Mouse (Mus musculus) layer of hippocampus, adult 2 months (tissue): ENCODE measurements around the gene Aff3. TPM values are rescaled to one million over a fixed set of nuclear protein-coding genes. Genes with fewer than 3 reads are reported as not detected.

Source experiments
- DNase-seq, 2 experiments: peaks; one replicate each; pipeline ENCODE4 v3.0.0; 2022; ENCODE audit warnings: low spot score in 2 of 2
- H3K27ac ChIP-seq: fragments of 200-600 bp; 2 replicates; pipeline ENCODE4 v1.8.1; 2022
- H3K4me3 ChIP-seq: fragments of 200-600 bp; 2 replicates; pipeline ENCODE4 v1.8.1; 2022; ENCODE audit warnings: mild to moderate bottlenecking
- CTCF ChIP-seq: fragments of 200-600 bp; conservative IDR thresholded peaks from 2 replicates; pipeline ENCODE4 v1.8.1; 2022; ENCODE audit warnings: antibody characterized with exemption, mild to moderate bottlenecking, moderate library complexity
- total RNA-seq, 2 experiments: library from RNA; stranded (reverse); gene quantifications; 2 replicates each; pipeline ENCODE4 v1.2.3; 2021

The Aff3 gene
- total RNA-seq, 2 experiments from 2014 or later: 108 to 117 TPM

DNA sequence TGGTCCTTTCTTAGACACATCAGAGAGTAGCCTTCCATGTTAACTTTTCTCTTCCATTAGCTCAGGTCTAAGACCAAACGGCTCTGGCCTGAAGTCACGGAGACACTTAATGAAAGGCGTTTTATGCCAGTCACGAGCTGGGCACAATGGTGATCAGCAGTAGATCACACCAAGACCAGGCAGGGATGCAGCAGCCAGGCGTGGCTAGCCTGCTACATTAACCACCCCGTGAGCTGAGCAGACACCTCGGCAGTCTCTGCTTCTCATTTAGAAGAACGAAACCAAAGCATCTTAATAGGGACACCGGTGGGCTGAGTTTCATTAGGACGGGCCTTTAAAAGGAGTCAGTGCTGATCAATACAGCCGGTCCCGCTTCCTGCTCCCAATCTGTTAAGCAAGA lies 247.6 kb downstream of the Aff3 start:
- TF ChIP-seq CTCF: no peak
- DNase-seq: no peak
- H3K27ac ChIP-seq: peak overlapping the region; percentile 71; the same call in 1 of the 2 replicates
- no peak overlapping the region; the same call in 1 of the 2 replicates for H3K4me3 ChIP-seq

DNA sequence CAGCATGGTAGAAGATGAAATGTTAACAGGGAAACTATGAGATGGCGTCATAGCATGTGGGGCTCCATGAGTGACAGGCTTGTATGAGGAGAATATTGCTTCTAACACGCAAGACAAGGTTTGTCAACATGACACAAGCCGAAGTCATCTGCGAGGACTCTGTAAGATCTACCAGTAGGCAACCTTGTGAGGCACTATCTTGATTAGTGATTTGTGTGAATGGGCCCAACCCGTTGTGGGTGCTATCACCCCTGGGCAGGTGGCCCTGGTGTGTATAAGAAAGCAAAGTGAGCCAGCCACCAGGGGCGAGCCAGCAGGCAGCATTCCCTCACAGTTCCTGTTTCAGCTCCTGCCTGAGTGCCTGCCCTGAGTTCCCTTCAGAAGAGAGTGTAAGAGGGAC lies 249.2 kb downstream of the Aff3 start:
- Histone ChIP-seq H3K4me3 (no peak overlapping the region), H3K27ac (no peak overlapping the region)
- DNase-seq: no peak
- TF ChIP-seq CTCF: no peak

GRCm38 (mm10) chr1:38411106-38411505 lies 253.6 kb downstream of the Aff3 start:
- DNase-seq: no peak
- H3K27ac ChIP-seq: no peak overlapping the region
- no peak for TF ChIP-seq CTCF
- H3K4me3 ChIP-seq: no peak overlapping the region

GRCm38 (mm10) chr1:38410457-38410856 lies 254.3 kb downstream of the Aff3 start:
- peak in 1 of 2 experiments; percentile 55 for DNase-seq
- Histone ChIP-seq H3K4me3 (no peak overlapping the region), H3K27ac (peak overlapping the region; percentile 50; the same call in 1 of the 2 replicates)
- TF ChIP-seq CTCF: 0 out of 2 replicates have a peak, but pooled peaks have one; percentile 11

DNA sequence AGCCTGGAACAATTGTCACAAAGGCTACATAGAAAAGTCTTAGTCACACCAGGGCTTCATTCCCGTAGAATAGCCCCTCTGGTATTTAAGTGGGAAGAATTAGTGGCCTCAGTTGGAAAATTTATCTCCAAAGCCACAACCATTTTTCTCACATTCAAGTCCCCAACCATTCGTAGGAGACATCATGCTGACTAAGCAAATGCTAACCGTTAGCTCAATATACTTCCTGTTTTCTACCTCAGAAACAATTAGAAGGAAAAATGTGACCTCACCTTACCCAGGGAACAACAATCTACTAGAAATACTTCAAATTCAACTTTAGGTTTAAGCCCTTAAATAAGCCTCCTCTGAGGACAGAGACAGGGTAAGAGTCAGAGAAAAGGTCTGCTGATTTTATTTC lies 256.5 kb downstream of the Aff3 start:
- no peak overlapping the region for H3K27ac ChIP-seq

DNA sequence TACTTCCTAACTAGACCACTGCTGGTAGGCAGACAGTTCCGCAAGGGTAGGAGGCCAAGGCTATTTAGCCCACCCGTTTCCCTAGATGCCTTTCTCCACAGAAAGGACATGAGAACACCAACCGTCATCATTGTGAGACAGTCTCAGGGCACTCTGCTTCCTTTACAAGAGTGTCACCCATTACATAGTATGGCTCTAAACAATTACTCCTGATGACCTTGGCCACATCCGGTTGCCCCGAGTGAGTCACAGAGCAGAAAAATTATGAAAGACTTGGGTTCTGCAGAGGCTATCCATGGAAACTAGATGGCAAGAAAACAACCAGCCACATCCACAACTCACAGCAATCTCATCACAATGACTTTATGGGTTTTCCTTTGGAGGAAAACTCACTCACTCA lies 261.0 kb downstream of the Aff3 start:
- no peak for DNase-seq
- no peak overlapping the region for H3K4me3 ChIP-seq
- no peak overlapping the region for H3K27ac ChIP-seq
- no peak for TF ChIP-seq CTCF

More for the DNA sequence above, 256.5 kb downstream of the Aff3 start:
- no peak for DNase-seq
- H3K4me3 ChIP-seq: no peak overlapping the region
- TF ChIP-seq CTCF: no peak

DNA sequence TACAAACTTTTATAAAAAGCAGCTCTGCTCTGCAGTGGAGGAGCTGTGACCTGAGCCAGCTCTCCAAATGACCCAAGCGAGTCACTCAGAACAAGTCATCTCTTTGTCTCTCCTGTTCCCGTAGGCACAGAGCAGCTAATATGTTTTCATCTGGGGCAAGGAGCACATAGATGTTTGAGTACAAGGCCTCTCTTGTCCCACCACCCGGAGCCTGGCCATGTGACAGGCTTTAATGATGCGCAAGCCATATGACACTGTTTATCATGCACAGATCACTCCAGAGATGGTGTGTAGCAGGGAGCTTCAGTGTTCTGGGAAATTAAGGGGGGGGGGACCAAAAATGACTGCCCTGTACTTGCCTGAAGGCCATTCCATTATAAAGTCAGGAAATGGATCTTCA lies 262.9 kb downstream of the Aff3 start:
- DNase-seq: no peak
- no peak for TF ChIP-seq CTCF
- H3K27ac ChIP-seq: no peak overlapping the region

DNA sequence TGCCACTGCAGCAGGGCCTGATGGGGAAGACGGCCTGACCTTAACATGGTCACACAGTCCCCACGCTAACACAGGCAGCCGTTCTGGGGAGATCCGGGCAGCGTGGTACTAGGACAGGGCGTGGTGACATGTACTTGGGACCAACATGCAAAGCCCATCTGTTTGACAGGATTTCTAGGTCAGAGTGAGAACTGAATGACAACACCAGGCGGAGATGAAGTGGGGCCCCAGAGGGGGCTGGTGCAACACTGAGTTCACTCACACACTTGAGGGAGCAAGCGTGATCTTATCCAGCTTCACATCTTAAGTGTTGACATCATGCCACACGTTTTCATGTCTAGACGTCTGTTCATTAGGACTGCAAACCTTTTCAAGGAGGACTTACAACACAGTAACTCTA lies 265.5 kb downstream of the Aff3 start:
- DNase-seq: no peak
- no peak for TF ChIP-seq CTCF
- Histone ChIP-seq H3K4me3 (no peak overlapping the region), H3K27ac (no peak overlapping the region)

More for the DNA sequence above, 262.9 kb downstream of the Aff3 start:
- H3K4me3 ChIP-seq: no peak overlapping the region

- no peak for DNase-seq
- no peak overlapping the region for H3K27ac ChIP-seq
- TF ChIP-seq CTCF: no peak
- no peak overlapping the region for H3K4me3 ChIP-seq
Measured at GRCm38 (mm10) chr1:38398566-38398965, 266.2 kb downstream of the Aff3 start.

GRCm38 (mm10) chr1:38395194-38395681 lies 269.5 kb downstream of the Aff3 start:
- DNase-seq: no peak
- Histone ChIP-seq H3K27ac (no peak overlapping the region), H3K4me3 (no peak overlapping the region)
- TF ChIP-seq CTCF: no peak

DNA sequence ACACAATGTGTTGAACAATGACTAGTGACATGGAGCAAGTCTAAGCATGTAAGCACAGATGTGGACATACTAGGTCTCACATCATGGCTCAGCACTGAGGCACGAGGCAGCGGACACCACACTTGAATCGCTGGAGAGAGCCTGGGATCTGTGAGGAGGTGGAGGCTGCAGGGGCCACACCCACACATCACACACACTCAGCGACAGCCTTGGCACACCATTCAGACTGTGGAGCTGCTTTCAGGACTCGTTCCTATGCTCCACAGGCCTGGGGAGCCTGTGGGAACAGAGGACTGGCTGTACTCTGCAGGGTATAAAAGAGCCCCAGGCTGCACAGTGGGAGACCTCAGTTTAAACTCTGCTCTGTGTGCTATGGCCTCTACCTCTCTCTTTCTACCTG lies 270.3 kb downstream of the Aff3 start:
- H3K27ac ChIP-seq: peak overlapping the region; percentile 32; the same call in 1 of the 2 replicates
- no peak for DNase-seq
- no peak for TF ChIP-seq CTCF

GRCm38 (mm10) chr1:38393516-38393915 lies 271.2 kb downstream of the Aff3 start:
- Histone ChIP-seq H3K4me3 (no peak overlapping the region), H3K27ac (peak overlapping the region; percentile 16; the same call in 1 of the 2 replicates)
- DNase-seq: peak; percentile 19 to 39
- TF ChIP-seq CTCF: no peak

More for the DNA sequence above, 270.3 kb downstream of the Aff3 start:
- H3K4me3 ChIP-seq: no peak overlapping the region

- Histone ChIP-seq H3K27ac (no peak overlapping the region; the same call in 1 of the 2 replicates), H3K4me3 (no peak overlapping the region)
- peak; percentile 55 to 69 for DNase-seq
- peak; percentile 88 for TF ChIP-seq CTCF
Measured at GRCm38 (mm10) chr1:38392928-38393327, 271.8 kb downstream of the Aff3 start.

- peak; percentile 54 for TF ChIP-seq CTCF
Measured at GRCm38 (mm10) chr1:38390886-38391249, 273.9 kb downstream of the Aff3 start.

DNA sequence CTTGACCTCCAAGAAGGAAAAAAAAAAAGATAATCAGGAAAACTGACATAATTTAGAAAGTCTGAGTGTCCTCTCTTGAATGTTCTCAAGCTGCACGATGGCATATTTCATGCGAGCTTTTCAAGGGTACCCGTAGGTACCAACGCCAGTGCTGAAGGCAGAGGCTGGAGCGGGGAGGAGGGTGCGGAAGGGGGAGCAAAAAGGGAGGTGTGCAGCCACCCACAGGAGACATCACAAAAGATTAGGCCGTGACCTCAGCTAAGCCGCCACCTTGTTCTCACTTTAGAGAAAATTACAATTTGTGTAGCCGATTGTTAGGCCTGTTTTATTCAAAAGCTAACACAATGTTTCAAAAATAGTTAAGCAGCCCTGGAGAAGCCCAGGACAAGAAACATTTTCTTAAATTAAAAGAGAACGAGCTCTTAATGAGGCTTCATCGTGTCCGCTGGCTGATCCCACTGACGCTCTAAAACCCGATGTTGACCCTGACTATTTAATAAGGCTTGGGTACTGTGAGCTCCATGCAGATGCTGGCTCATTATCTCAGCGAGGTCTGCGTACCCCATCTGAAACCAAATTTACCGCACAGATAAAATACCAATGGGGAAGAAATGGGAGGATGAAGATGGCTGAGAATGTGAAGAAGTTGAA lies 274.4 kb downstream of the Aff3 start:
- DNase-seq: no peak
- Histone ChIP-seq H3K4me3 (no peak overlapping the region), H3K27ac (no peak overlapping the region)
- TF ChIP-seq CTCF: no peak

More at GRCm38 (mm10) chr1:38390886-38391249, 273.9 kb downstream of the Aff3 start:
- no peak for DNase-seq
- no peak overlapping the region for H3K27ac ChIP-seq
- no peak overlapping the region for H3K4me3 ChIP-seq
